Mouse (Mus musculus) T-cell, adult 66 days (primary cell): ENCODE results near the gene Kbtbd13. TPM values are rescaled to one million over a fixed set of nuclear protein-coding genes. Genes with fewer than 3 reads are reported as not detected.

ENCODE experiments used
- total RNA-seq, 2 experiments: library from RNA; stranded (reverse); gene quantifications; 3 replicates in 1 of 2; 4 replicates in 1 of 2; pipeline ENCODE4 v1.2.4; 2023

The Kbtbd13 gene
- total RNA-seq: not detected

GRCm38 (mm10) chr9:65391613-65391964 is at the start of gene Kbtbd13:
Gene Kbtbd13, minus strand, starts transcription at chr9:65391652.

GRCm38 (mm10) chr9:65435671-65436301 is 44.3 kb upstream of the Kbtbd13 start, which contains the start of gene Mtfmt:
Gene Mtfmt, plus strand, starts transcription at chr9:65435782.

GRCm38 (mm10) chr9:65422760-65423501 is 31.5 kb upstream of the Kbtbd13 start, which contains the start of gene Slc51b:
Gene Slc51b, minus strand, starts transcription at chr9:65422955.

GRCm38 (mm10) chr9:65398279-65398678 is 6.8 kb upstream of the Kbtbd13 start, which contains the start of gene Rasl12:
Gene Rasl12, plus strand, starts transcription at chr9:65398506.

GRCm38 (mm10) chr9:65360641-65361448 is 30.6 kb downstream of the Kbtbd13 start, which contains the start of gene Ubap1l:
Gene Ubap1l, plus strand, starts transcription at chr9:65361041.

GRCm38 (mm10) chr9:65345854-65346475 is 45.5 kb downstream of the Kbtbd13 start, which contains the start of gene Pdcd7:
Gene Pdcd7, plus strand, starts transcription at chr9:65346104.

Other genes starting within 250 kb of the Kbtbd13 start
- gene Parp16, start 196.3 kb downstream of the Kbtbd13 start, total RNA-seq: 1 to 10 TPM; 6.1 to 7.0 TPM
- gene Cilp, start 126.5 kb downstream of the Kbtbd13 start, total RNA-seq: not detected
- 10 to 100 TPM; 27.2 to 31.9 TPM for gene Clpx, start 97.4 kb downstream of the Kbtbd13 start, total RNA-seq
- 10 to 100 TPM; 19.2 to 22.3 TPM for gene Pdcd7, start 45.5 kb downstream of the Kbtbd13 start, total RNA-seq
- gene Ubap1l, start 30.6 kb downstream of the Kbtbd13 start, total RNA-seq: 1 to 10 TPM; 3.9 to 6.4 TPM
- gene Rasl12, start 6.9 kb upstream of the Kbtbd13 start, total RNA-seq: under 1 TPM in 1 of 2 experiments, not detected in 1; 0.30 TPM
- not detected for gene Slc51b, start 31.3 kb upstream of the Kbtbd13 start, total RNA-seq
- gene Mtfmt, start 44.1 kb upstream of the Kbtbd13 start, total RNA-seq: 10 to 100 TPM; 26.9 to 29.7 TPM
- 10 to 100 TPM; 53.7 to 55.1 TPM for gene Spg21, start 69.3 kb upstream of the Kbtbd13 start, total RNA-seq
- gene Ankdd1a, start 128.5 kb upstream of the Kbtbd13 start, total RNA-seq: not detected
- gene Plekho2, start 188.4 kb upstream of the Kbtbd13 start, total RNA-seq: 10 to 100 TPM; 34.1 to 41.2 TPM
- under 1 TPM; 0.71 to 0.76 TPM for gene Pif1, start 195.5 kb upstream of the Kbtbd13 start, total RNA-seq
- 1 to 10 TPM in 1 of 2 experiments, not detected in 1; 1.5 TPM for gene Rbpms2, start 238.0 kb upstream of the Kbtbd13 start, total RNA-seq